Mouse (Mus musculus) C2C12 (cell line): ENCODE results near the gene Stk38l.

Source experiments
- CTCF ChIP-seq: IDR thresholded peaks from one replicate; pipeline ENCODE4 v1.5.1; 2011; ENCODE audit not compliant: control insufficient read depth, insufficient read depth, insufficient read length
- MAX ChIP-seq: IDR thresholded peaks from one replicate; pipeline ENCODE4 v1.6.1; 2011; ENCODE audit warnings: mild to moderate bottlenecking, control low read depth
- MYOD1 ChIP-seq: IDR thresholded peaks from one replicate; pipeline ENCODE4 v1.6.1; 2011; ENCODE audit warnings: low read depth; ENCODE audit not compliant: control insufficient read depth, insufficient read length
- MYOG ChIP-seq: IDR thresholded peaks from one replicate; pipeline ENCODE4 v1.6.1; 2011; ENCODE audit not compliant: control insufficient read depth, insufficient read length; ENCODE audit errors: extremely low read depth
- USF1 ChIP-seq: IDR thresholded peaks from one replicate; pipeline ENCODE4 v1.6.1; 2011; ENCODE audit warnings: low read depth, mild to moderate bottlenecking, control low read depth, moderate library complexity

- TF ChIP-seq MYOG (no peak), CTCF (no peak), MYOD1 (no peak), MAX (no peak), USF1 (no peak)
Measured at GRCm38 (mm10) chr6:146745180-146745579, 20.4 kb downstream of the Stk38l start.
